Mouse (Mus musculus): ENCODE data around the gene P2rx7. TPM values are rescaled to one million over a fixed set of nuclear protein-coding genes. Genes with fewer than 3 reads are reported as not detected.

Gene P2rx7
- polyA plus RNA-seq, 1 experiment = 5.3 TPM

GRCm38 (mm10) chr5:122700109-122700836 is 56.6 kb downstream of the P2rx7 start:
- Histone ChIP-seq H3K27me3 (replicated peaks; ENCODE audit: control insufficient read depth, insufficient read depth, low read length) (no peaks in the 10 kb centered on the region), H3K4me3 (ENCODE audit: insufficient read depth, low read depth, low read length) (no peak overlapping the region), H3K4me1 (ENCODE audit: control insufficient read depth, insufficient read depth, low read length) (0 out of 2 replicates have a peak, but pooled peaks cover 5% of the 10 kb centered on the region), H3K36me3 (ENCODE audit: control insufficient read depth, insufficient read depth, low read length) (no peaks in the 10 kb centered on the region), H3K27ac (ENCODE audit: insufficient read depth, low read depth, low read length) (no peak overlapping the region)
- 71% methylated on average over 12 of the region's 12 CpGs for WGBS
- no peak for DNase-seq
- TF ChIP-seq POLR2A (IDR thresholded peaks at IDR 0.05; ENCODE audit: low read depth, low read length) (no peak), CTCF (conservative IDR thresholded peaks at IDR 0.05; ENCODE audit: insufficient read depth, insufficient read length, low read depth, low read length) (no peak)

DNA sequence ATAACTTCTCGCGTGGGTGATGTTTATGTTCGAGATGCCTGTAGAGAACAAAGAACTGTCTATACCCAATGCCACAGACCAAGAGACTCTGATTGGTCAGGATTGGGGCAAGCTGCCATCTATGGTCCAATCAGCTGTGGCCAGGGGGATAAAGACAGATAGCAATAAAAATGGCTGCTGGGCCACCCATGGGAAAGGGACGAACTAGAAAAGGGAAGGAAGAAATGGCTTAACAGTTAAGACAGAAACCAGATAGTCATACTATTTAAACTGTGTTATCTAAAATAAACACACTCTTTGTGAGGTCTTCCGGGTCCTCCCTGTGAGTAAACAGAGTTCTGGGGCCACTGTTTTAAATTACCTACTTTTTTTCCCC is 57.1 kb downstream of the P2rx7 start:
- no peak for DNase-seq
- Histone ChIP-seq H3K27me3 (replicated peaks; ENCODE audit: control insufficient read depth, insufficient read depth, low read length) (no peaks in the 10 kb centered on the region), H3K4me3 (ENCODE audit: insufficient read depth, low read depth, low read length) (no peak overlapping the region), H3K4me1 (ENCODE audit: control insufficient read depth, insufficient read depth, low read length) (0 out of 2 replicates have a peak, but pooled peaks cover 5% of the 10 kb centered on the region), H3K36me3 (ENCODE audit: control insufficient read depth, insufficient read depth, low read length) (no peaks in the 10 kb centered on the region), H3K27ac (ENCODE audit: insufficient read depth, low read depth, low read length) (no peak overlapping the region)
- WGBS = 63% methylated on average over 5 of the region's 5 CpGs
- TF ChIP-seq CTCF (conservative IDR thresholded peaks at IDR 0.05; ENCODE audit: insufficient read depth, insufficient read length, low read depth, low read length) = no peak
- TF ChIP-seq POLR2A (IDR thresholded peaks at IDR 0.05; ENCODE audit: low read depth, low read length) = no peak

DNA sequence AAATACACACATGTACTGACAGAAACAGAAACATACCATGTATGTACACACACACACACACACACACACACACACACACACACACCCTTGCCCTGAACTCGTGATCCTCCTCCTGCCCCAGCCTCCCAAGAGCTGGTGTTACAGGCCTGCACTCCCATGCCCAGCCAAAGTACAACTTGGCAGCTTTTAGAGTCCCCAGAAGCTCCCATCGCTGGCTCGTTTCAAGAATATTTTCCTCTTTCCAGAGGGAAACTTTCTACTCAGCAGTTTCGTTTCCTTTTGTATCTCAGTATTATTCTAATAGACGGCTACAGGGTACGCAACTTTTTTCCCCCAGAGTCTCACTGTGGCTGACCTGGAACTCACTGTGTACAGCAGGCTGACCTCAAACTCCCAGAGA is 58.4 kb downstream of the P2rx7 start:
- 42% methylated on average over 6 of the region's 6 CpGs for WGBS
- TF ChIP-seq POLR2A (IDR thresholded peaks at IDR 0.05; ENCODE audit: low read depth, low read length) (no peak), CTCF (conservative IDR thresholded peaks at IDR 0.05; ENCODE audit: insufficient read depth, insufficient read length, low read depth, low read length) (no peak)
- Histone ChIP-seq H3K27me3 (replicated peaks; ENCODE audit: control insufficient read depth, insufficient read depth, low read length) (no peaks in the 10 kb centered on the region), H3K4me3 (ENCODE audit: insufficient read depth, low read depth, low read length) (no peak overlapping the region), H3K4me1 (ENCODE audit: control insufficient read depth, insufficient read depth, low read length) (no peaks in the 10 kb centered on the region), H3K27ac (ENCODE audit: insufficient read depth, low read depth, low read length) (peak overlapping the region; percentile 47; the same call in 1 of the 2 replicates), H3K36me3 (ENCODE audit: control insufficient read depth, insufficient read depth, low read length) (no peaks in the 10 kb centered on the region)
- peak; percentile 60 for DNase-seq

GRCm38 (mm10) chr5:122703574-122703973 is 59.9 kb downstream of the P2rx7 start:
- Histone ChIP-seq H3K4me3 (ENCODE audit: insufficient read depth, low read depth, low read length) (no peak overlapping the region), H3K36me3 (ENCODE audit: control insufficient read depth, insufficient read depth, low read length) (no peaks in the 10 kb centered on the region), H3K4me1 (ENCODE audit: control insufficient read depth, insufficient read depth, low read length) (peaks cover 4% of the 10 kb centered on the region; the same call in 1 of the 2 replicates), H3K27ac (ENCODE audit: insufficient read depth, low read depth, low read length) (no peak overlapping the region), H3K27me3 (replicated peaks; ENCODE audit: control insufficient read depth, insufficient read depth, low read length) (no peaks in the 10 kb centered on the region)
- DNase-seq = no peak
- TF ChIP-seq POLR2A (IDR thresholded peaks at IDR 0.05; ENCODE audit: low read depth, low read length) (no peak), CTCF (conservative IDR thresholded peaks at IDR 0.05; ENCODE audit: insufficient read depth, insufficient read length, low read depth, low read length) (no peak)
- 92% methylated on average over 2 of the region's 2 CpGs for WGBS

DNA sequence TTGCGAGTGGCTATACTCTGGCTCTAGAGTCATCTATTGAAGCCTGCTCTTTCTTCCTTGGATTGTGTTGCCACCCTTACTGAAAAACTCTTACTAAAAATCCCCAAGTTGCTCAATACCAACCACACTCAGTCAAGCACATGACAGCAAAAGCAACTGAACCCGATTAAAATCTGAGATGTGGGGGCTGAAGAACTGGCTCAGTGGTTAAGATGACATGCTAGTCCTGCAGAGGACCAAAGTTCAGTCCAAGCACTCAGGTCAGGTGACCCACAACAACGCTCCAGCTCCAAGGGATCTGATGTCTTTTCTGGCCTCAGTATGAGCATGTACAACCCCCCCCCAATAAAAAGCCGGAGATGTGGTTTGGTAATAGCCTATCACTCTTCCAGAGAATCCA is 60.9 kb downstream of the P2rx7 start:
- H3K36me3 ChIP-seq (ENCODE audit: control insufficient read depth, insufficient read depth, low read length) = no peaks in the 10 kb centered on the region
- 53% methylated on average over 4 of the region's 4 CpGs for WGBS
- TF ChIP-seq POLR2A (IDR thresholded peaks at IDR 0.05; ENCODE audit: low read depth, low read length) (no peak), CTCF (conservative IDR thresholded peaks at IDR 0.05; ENCODE audit: insufficient read depth, insufficient read length, low read depth, low read length) (no peak)
- H3K4me1 ChIP-seq (ENCODE audit: control insufficient read depth, insufficient read depth, low read length) = peaks cover 4% of the 10 kb centered on the region; the same call in 1 of the 2 replicates
- DNase-seq = peak; percentile 70
- no peaks in the 10 kb centered on the region for H3K27me3 ChIP-seq (replicated peaks; ENCODE audit: control insufficient read depth, insufficient read depth, low read length)
- H3K4me3 ChIP-seq (ENCODE audit: insufficient read depth, low read depth, low read length) = no peak overlapping the region
- no peak overlapping the region for H3K27ac ChIP-seq (ENCODE audit: insufficient read depth, low read depth, low read length)

GRCm38 (mm10) chr5:122705174-122705573 is 61.5 kb downstream of the P2rx7 start:
- H3K4me3 ChIP-seq (ENCODE audit: insufficient read depth, low read depth, low read length) = no peak overlapping the region
- H3K36me3 ChIP-seq (ENCODE audit: control insufficient read depth, insufficient read depth, low read length) = no peaks in the 10 kb centered on the region
- H3K27me3 ChIP-seq (replicated peaks; ENCODE audit: control insufficient read depth, insufficient read depth, low read length) = no peaks in the 10 kb centered on the region
- 83% methylated on average over 3 of the region's 3 CpGs for WGBS
- H3K4me1 ChIP-seq (ENCODE audit: control insufficient read depth, insufficient read depth, low read length) = peaks cover 4% of the 10 kb centered on the region; the same call in 1 of the 2 replicates
- DNase-seq = no peak
- no peak for TF ChIP-seq CTCF (conservative IDR thresholded peaks at IDR 0.05; ENCODE audit: insufficient read depth, insufficient read length, low read depth, low read length)
- TF ChIP-seq POLR2A (IDR thresholded peaks at IDR 0.05; ENCODE audit: low read depth, low read length) = no peak
- no peak overlapping the region for H3K27ac ChIP-seq (ENCODE audit: insufficient read depth, low read depth, low read length)

- Histone ChIP-seq H3K27ac (ENCODE audit: insufficient read depth, low read depth, low read length) (peak overlapping the region; percentile 69), H3K4me1 (ENCODE audit: control insufficient read depth, insufficient read depth, low read length) (peaks cover 4% of the 10 kb centered on the region; the same call in 1 of the 2 replicates), H3K27me3 (replicated peaks; ENCODE audit: control insufficient read depth, insufficient read depth, low read length) (no peaks in the 10 kb centered on the region), H3K36me3 (ENCODE audit: control insufficient read depth, insufficient read depth, low read length) (no peaks in the 10 kb centered on the region), H3K4me3 (ENCODE audit: insufficient read depth, low read depth, low read length) (peak overlapping the region; percentile 78)
- no peak for DNase-seq
- TF ChIP-seq CTCF (conservative IDR thresholded peaks at IDR 0.05; ENCODE audit: insufficient read depth, insufficient read length, low read depth, low read length) (no peak), POLR2A (IDR thresholded peaks at IDR 0.05; ENCODE audit: low read depth, low read length) (no peak)
- WGBS = 41% methylated on average over 5 of the region's 5 CpGs
Observed at GRCm38 (mm10) chr5:122706917-122707275, 63.2 kb downstream of the P2rx7 start.
